Mouse (Mus musculus): ENCODE results near the gene Mast4. TPM values are rescaled to one million over a fixed set of nuclear protein-coding genes. Genes with fewer than 3 reads are reported as not detected.

The Mast4 gene
- polyA plus RNA-seq, 1 experiment from 2014 or later = 2.8 TPM

DNA sequence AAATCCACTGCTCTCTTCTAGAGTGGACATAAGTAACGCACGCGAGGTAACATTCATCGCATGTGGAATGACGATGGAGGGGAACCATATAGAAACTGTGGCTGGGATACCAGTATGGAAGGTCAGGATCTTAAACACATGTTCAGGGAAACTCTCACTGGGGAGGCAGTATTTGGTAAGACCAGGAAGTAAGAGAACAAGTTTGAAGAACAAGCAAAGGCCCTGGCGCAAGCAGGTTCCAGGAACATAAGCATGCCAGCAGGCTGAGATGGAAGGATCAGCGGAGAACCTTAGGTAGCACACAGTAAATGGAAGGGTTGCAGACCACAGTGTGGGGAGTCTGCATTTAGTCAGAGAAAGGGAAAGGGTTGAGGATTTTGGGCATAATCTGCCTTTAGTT is 473.6 kb downstream of the Mast4 start:
- Histone ChIP-seq H3K4me1 (ENCODE audit: insufficient read depth) (peaks cover 5% of the 10 kb centered on the region), H3K27me3 (ENCODE audit: insufficient read depth, low read length) (no peaks in the 10 kb centered on the region), H3K9me3 (ENCODE audit: low read length) (no peaks in the 10 kb centered on the region), H3K4me3 (ENCODE audit: low read depth, low read length) (no peak overlapping the region), H3K9ac (replicated peaks) (no peak overlapping the region), H3K36me3 (replicated peaks; ENCODE audit: insufficient read depth, low read length) (no peaks in the 10 kb centered on the region), H3K4me2 (ENCODE audit: low read depth, low read length) (no peak overlapping the region), H3K27ac (ENCODE audit: low read depth) (peak overlapping the region; percentile 30; the same call in 1 of the 2 replicates)
- no peak for TF ChIP-seq CTCF (IDR thresholded peaks at IDR 0.05; ENCODE audit: low read depth)
- no peak for TF ChIP-seq EP300 (IDR thresholded peaks at IDR 0.05; ENCODE audit: low read depth)
- DNase-seq = no peak
- WGBS (ENCODE audit: insufficient replicate concordance) = 89% methylated on average over 7 of the region's 7 CpGs
- no peak for ATAC-seq

- DNase-seq (no peak), ATAC-seq (no peak)
- Histone ChIP-seq H3K9me3 (ENCODE audit: low read length) (no peaks in the 10 kb centered on the region), H3K4me1 (ENCODE audit: insufficient read depth) (peaks cover 5% of the 10 kb centered on the region), H3K4me2 (ENCODE audit: low read depth, low read length) (no peak overlapping the region), H3K27ac (ENCODE audit: low read depth) (no peak overlapping the region; the same call in 1 of the 2 replicates), H3K36me3 (replicated peaks; ENCODE audit: insufficient read depth, low read length) (no peaks in the 10 kb centered on the region), H3K27me3 (ENCODE audit: insufficient read depth, low read length) (no peaks in the 10 kb centered on the region), H3K4me3 (ENCODE audit: low read depth, low read length) (no peak overlapping the region), H3K9ac (replicated peaks) (no peak overlapping the region)
- WGBS (ENCODE audit: insufficient replicate concordance) = 50% methylated on average over 3 of the region's 3 CpGs
- TF ChIP-seq CTCF (IDR thresholded peaks at IDR 0.05; ENCODE audit: low read depth) = no peak
- TF ChIP-seq EP300 (IDR thresholded peaks at IDR 0.05; ENCODE audit: low read depth) = no peak
Observed at GRCm38 (mm10) chr13:102860135-102860534, 474.2 kb downstream of the Mast4 start.

GRCm38 (mm10) chr13:102857539-102857838 is 476.8 kb downstream of the Mast4 start:
- H3K4me3 ChIP-seq (ENCODE audit: low read depth, low read length) = no peak overlapping the region
- ATAC-seq (no peak), DNase-seq (no peak)
- no peak overlapping the region for H3K27ac ChIP-seq (ENCODE audit: low read depth)
- 85% methylated on average over 3 of the region's 3 CpGs for WGBS (ENCODE audit: insufficient replicate concordance)
- H3K27me3 ChIP-seq (ENCODE audit: insufficient read depth, low read length) = no peaks in the 10 kb centered on the region
- peaks cover 5% of the 10 kb centered on the region for H3K4me1 ChIP-seq (ENCODE audit: insufficient read depth)
- H3K9me3 ChIP-seq (ENCODE audit: low read length) = no peaks in the 10 kb centered on the region
- no peak overlapping the region for H3K4me2 ChIP-seq (ENCODE audit: low read depth, low read length)
- no peak for TF ChIP-seq EP300 (IDR thresholded peaks at IDR 0.05; ENCODE audit: low read depth)
- TF ChIP-seq CTCF (IDR thresholded peaks at IDR 0.05; ENCODE audit: low read depth) = no peak
- no peaks in the 10 kb centered on the region for H3K36me3 ChIP-seq (replicated peaks; ENCODE audit: insufficient read depth, low read length)
- H3K9ac ChIP-seq (replicated peaks) = no peak overlapping the region

GRCm38 (mm10) chr13:102856821-102857538 is 477.3 kb downstream of the Mast4 start:
- Histone ChIP-seq H3K27me3 (ENCODE audit: insufficient read depth, low read length) (no peaks in the 10 kb centered on the region), H3K36me3 (replicated peaks; ENCODE audit: insufficient read depth, low read length) (no peaks in the 10 kb centered on the region), H3K4me1 (ENCODE audit: insufficient read depth) (peaks cover 5% of the 10 kb centered on the region), H3K9ac (replicated peaks) (no peak overlapping the region), H3K4me3 (ENCODE audit: low read depth, low read length) (no peak overlapping the region), H3K4me2 (ENCODE audit: low read depth, low read length) (no peak overlapping the region), H3K9me3 (ENCODE audit: low read length) (no peaks in the 10 kb centered on the region), H3K27ac (ENCODE audit: low read depth) (no peak overlapping the region)
- DNase-seq = no peak
- ATAC-seq = peak; percentile 51
- 62% methylated on average over 5 of the region's 5 CpGs for WGBS (ENCODE audit: insufficient replicate concordance)
- no peak for TF ChIP-seq EP300 (IDR thresholded peaks at IDR 0.05; ENCODE audit: low read depth)
- no peak for TF ChIP-seq CTCF (IDR thresholded peaks at IDR 0.05; ENCODE audit: low read depth)

DNA sequence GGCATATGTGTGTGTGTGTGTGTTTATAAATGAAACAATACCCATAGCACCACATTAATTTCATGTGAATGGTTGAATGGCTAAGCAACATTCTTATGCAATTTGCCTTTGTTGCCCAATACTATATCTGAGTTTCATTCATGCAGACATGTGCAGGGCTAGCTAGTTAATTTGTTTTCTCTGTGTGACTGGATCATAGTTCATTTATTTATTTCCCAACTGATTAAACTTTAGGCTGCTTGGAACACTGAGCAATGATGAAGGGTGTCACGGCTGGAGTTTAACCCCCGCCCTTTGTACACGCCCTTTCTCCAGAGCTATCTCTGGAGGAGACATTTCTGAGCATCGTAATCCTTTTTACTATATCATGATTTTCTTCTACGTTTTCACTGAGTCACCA is 481.4 kb downstream of the Mast4 start:
- no peaks in the 10 kb centered on the region for H3K36me3 ChIP-seq (replicated peaks; ENCODE audit: insufficient read depth, low read length)
- TF ChIP-seq CTCF (IDR thresholded peaks at IDR 0.05; ENCODE audit: low read depth) (no peak), EP300 (IDR thresholded peaks at IDR 0.05; ENCODE audit: low read depth) (no peak)
- peak; percentile 62 for ATAC-seq

GRCm38 (mm10) chr13:102851253-102851652 is 483.0 kb downstream of the Mast4 start:
- no peak overlapping the region for H3K9ac ChIP-seq (replicated peaks)
- WGBS (ENCODE audit: insufficient replicate concordance) = 89% methylated on average over 1 of the region's 1 CpGs
- H3K4me2 ChIP-seq (ENCODE audit: low read depth, low read length) = no peak overlapping the region
- no peak for DNase-seq
- H3K36me3 ChIP-seq (replicated peaks; ENCODE audit: insufficient read depth, low read length) = no peaks in the 10 kb centered on the region
- H3K9me3 ChIP-seq (ENCODE audit: low read length) = no peaks in the 10 kb centered on the region
- TF ChIP-seq CTCF (IDR thresholded peaks at IDR 0.05; ENCODE audit: low read depth) = no peak
- TF ChIP-seq EP300 (IDR thresholded peaks at IDR 0.05; ENCODE audit: low read depth) = no peak
- no peak overlapping the region for H3K4me3 ChIP-seq (ENCODE audit: low read depth, low read length)
- ATAC-seq = no peak
- H3K4me1 ChIP-seq (ENCODE audit: insufficient read depth) = no peaks in the 10 kb centered on the region
- no peaks in the 10 kb centered on the region for H3K27me3 ChIP-seq (ENCODE audit: insufficient read depth, low read length)
- H3K27ac ChIP-seq (ENCODE audit: low read depth) = no peak overlapping the region

More for the DNA sequence above, 481.4 kb downstream of the Mast4 start:
- no peaks in the 10 kb centered on the region for H3K27me3 ChIP-seq (ENCODE audit: insufficient read depth, low read length)
- H3K27ac ChIP-seq (ENCODE audit: low read depth) = no peak overlapping the region
- H3K4me2 ChIP-seq (ENCODE audit: low read depth, low read length) = no peak overlapping the region
- DNase-seq = no peak
- WGBS (ENCODE audit: insufficient replicate concordance) = 68% methylated on average over 5 of the region's 5 CpGs
- no peak overlapping the region for H3K4me3 ChIP-seq (ENCODE audit: low read depth, low read length)
- no peaks in the 10 kb centered on the region for H3K9me3 ChIP-seq (ENCODE audit: low read length)
- no peak overlapping the region for H3K9ac ChIP-seq (replicated peaks)
- peaks cover 5% of the 10 kb centered on the region for H3K4me1 ChIP-seq (ENCODE audit: insufficient read depth)
